Mouse (Mus musculus) spleen, postnatal 14 days (tissue): ENCODE results near the gene Arsj.

Experiments used
- DNase-seq, 2 experiments: peaks; one replicate each; pipeline ENCODE4 v3.0.0; 2021 to 2022; ENCODE audit warnings: low spot score in 2 of 2

The Arsj gene

DNA sequence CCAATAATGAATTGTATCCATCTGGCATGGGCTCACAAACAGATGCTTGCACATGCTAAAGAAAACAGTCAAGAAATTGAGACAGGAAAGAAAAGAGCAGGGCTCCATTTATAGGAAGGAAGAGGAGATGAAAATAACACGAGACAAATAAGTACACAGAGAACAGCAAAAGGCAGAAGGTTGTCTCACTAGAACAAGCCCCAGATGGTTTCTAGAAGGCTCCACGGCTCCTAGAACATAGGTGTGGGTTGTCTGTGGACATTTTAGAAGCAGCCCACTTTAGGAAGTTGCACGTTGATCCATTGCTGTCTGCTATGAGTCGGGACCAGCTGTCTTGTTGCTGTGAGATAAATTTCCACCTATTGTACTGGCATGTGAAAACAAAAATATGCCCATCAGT is 37.2 kb downstream of the Arsj start:
- no peak for DNase-seq

GRCm38 (mm10) chr3:126402836-126403235 is 39.4 kb downstream of the Arsj start:
- DNase-seq = peak in 1 of 2 experiments; percentile 29

DNA sequence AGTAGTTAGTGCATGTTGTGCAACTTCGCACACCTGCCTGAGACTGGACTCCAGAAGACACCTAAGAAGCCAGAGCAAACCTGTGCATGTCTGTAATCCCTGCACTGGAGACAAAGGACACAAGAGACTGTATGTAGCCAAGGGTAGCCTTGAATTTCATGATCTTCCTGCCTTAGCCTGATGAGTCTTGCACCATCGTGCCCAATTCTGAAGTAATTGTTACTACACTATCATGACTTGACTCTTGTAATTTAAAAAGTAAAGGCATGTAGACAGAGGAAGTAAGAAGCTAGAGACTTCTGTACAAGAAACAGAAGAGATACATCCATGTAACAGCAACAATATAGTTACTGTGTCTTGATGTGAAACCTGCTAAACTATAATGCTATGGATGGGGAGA is 40.7 kb downstream of the Arsj start:
- no peak for DNase-seq

GRCm38 (mm10) chr3:126430524-126431064 is 67.1 kb downstream of the Arsj start:
- DNase-seq = no peak

GRCm38 (mm10) chr3:126439331-126439730 is 75.8 kb downstream of the Arsj start:
- no peak for DNase-seq

- DNase-seq = no peak
Measured at GRCm38 (mm10) chr3:126449058-126449457, 85.6 kb downstream of the Arsj start.

- no peak for DNase-seq
Measured at GRCm38 (mm10) chr3:126449515-126449914, 86.0 kb downstream of the Arsj start.

DNA sequence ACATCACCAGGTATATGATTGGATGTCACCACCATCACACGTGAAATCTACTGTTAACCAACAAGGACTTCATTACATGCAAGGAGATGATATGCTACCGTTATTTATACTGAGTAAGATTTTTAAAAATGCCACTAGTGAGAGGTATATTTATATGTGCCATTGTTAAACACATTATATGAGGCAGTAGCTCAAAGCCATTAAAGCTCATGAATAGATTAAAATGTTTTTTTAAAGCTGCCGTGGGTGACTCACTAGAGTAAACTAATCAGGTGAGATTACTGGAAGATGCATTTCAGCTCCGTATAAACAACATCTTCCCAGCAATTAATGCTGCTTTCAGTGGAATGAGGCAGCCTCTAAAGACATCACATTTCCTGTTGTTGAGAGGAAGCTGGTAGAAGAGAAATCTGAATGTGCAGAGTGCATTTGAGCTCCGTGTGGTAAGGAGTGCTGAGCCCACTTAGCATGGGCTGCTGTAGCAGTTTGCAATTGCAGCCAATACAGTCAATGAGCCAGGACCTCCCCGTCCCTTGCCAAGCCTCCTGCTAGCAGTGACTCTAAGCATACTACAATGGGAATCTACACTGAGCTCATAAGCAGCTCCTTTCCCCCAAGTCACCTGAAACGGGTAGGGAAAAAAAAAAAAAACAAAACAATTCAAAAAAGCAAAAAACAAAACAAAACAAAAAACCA is 92.5 kb downstream of the Arsj start:
- DNase-seq = no peak

DNA sequence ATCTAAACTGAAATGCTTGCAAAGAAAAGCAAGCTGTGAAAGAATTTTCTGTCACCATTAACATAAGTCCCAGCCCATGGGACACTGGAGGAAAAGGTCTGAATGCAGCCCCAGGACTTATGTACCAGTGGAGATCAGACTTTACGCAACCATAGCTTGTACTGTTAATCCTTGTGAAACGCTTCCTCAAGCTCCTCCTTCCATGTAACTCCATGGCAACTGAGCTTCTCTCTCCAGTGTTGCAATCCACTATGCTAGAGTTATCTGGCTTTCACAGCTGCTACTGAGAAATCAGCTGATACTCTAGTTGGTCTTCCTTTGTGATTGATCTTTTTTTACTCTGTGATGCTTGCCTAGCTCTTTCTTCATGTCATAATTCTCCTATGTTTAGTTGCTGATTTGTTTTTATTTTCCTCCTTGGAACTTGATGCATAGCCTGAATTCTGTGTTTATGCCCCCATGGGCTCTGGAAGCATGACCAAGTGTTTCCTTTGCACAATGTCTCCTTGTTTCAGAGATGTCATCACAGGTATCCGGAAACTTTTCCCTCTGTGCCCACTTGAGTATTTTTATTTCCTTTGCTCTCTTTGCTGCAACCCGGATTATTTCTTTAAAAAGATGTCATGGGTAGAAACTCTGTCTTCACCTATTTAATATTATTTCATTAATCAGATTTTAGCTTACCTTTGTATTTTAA is 99.8 kb downstream of the Arsj start:
- no peak for DNase-seq

DNA sequence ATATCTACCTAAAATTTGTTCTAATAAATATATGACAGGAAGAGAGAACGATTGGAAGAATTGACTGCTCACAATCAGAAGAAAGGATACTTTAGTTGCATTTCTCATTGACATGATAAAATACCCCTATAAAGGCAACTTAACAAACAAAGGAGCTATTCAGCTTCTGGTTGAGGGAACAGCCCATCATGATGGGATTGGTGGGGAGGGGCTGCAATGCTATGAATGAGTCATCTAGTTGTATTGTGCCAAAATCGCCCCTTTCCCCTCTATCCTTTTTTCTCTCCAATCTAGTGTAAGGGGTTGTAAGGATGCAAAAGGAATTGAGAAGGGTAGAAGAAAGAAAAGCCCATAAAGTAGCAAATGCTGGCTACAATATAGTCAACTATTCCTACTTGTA is 100.8 kb downstream of the Arsj start:
- DNase-seq = no peak
